ENCODE assay signal across 18 mouse cellular contexts in genomic region chr4:46928112-46928511, GRCm38 (mm10).
DNase-seq lines count a peak whose midpoint lies in the region; ATAC-seq lines count a peak whose summit lies in the region.
"Had no signal": no experiment of that assay in that cellular context is flagged by ENCODE, and none has a peak within 500 bp of the region (broad histone marks: within the 10 kb centered on the region; RNA-seq: fewer than 3 reads in every experiment).

No protein-coding gene starts in this region.

- 0 out of 2 replicates have a peak, but pooled peaks cover 3% of the 10 kb centered on the region for H3K4me1 ChIP-seq in embryonic facial prominence, embryonic 10.5 days
- H3K4me1 ChIP-seq: intestine, embryonic 15.5 days; limb, embryonic 10.5 days had no signal

- H3K36me3 ChIP-seq in embryonic facial prominence, embryonic 10.5 days (replicated peaks) = no peaks in the 10 kb centered on the region
- H3K36me3 ChIP-seq: forebrain, embryonic 15.5 days; intestine, embryonic 15.5 days; limb, embryonic 10.5 days; midbrain, embryonic 12.5 days had no signal

- ATAC-seq in megakaryocyte progenitor cell, adult 5-6 weeks (replicated peaks; ENCODE audit: poor library complexity) = peak; percentile 54
- ATAC-seq: forebrain, embryonic 15.5 days; intestine, embryonic 15.5 days had no signal

- no peak overlapping the region for H3K4me3 ChIP-seq in embryonic facial prominence, embryonic 10.5 days
- H3K4me3 ChIP-seq: forebrain, embryonic 15.5 days; intestine, embryonic 15.5 days; limb, embryonic 10.5 days; midbrain, embryonic 12.5 days had no signal

- no peaks in the 10 kb centered on the region for H3K27me3 ChIP-seq in embryonic facial prominence, embryonic 10.5 days (replicated peaks; ENCODE audit: low read depth, poor library complexity, severe bottlenecking)
- H3K27me3 ChIP-seq: forebrain, embryonic 15.5 days; intestine, embryonic 15.5 days; midbrain, embryonic 12.5 days had no signal

- DNase-seq in cerebellum, adult 9-11 months = peak; percentile 18
- DNase-seq in cerebellum, postnatal 10 days = no peak
- peak; percentile 26 for DNase-seq in left cerebral cortex, adult 11 months (ENCODE audit: low spot score)
- DNase-seq in left cerebral cortex, adult 8-10 months (ENCODE audit: low spot score in 2 of 2) = no peak
- peak; percentile 36 for DNase-seq in Muller cell, postnatal 12 days (ENCODE audit: inconsistent ontology term)
- DNase-seq in embryonic facial prominence, embryonic 10.5 days (ENCODE audit: low spot score) = no peak
- no peak for DNase-seq in retina, embryonic 14.5 days (ENCODE audit: low spot score)
- DNase-seq: cerebellum, postnatal 14 days; heart, adult 18-20 months; lung, embryonic 14.5 days; lung, postnatal 4 days; thymus, adult 2 months had no signal

- no peaks in the 10 kb centered on the region for H3K9me3 ChIP-seq in embryonic facial prominence, embryonic 10.5 days
- H3K9me3 ChIP-seq: forebrain, embryonic 15.5 days; intestine, embryonic 15.5 days; limb, embryonic 10.5 days; midbrain, embryonic 12.5 days had no signal

- WGBS in embryonic facial prominence, embryonic 10.5 days = 69% methylated on average over 3 of the region's 3 CpGs

- H3K27ac ChIP-seq in embryonic facial prominence, embryonic 10.5 days (replicated peaks) = no peak overlapping the region
- H3K27ac ChIP-seq: forebrain, embryonic 15.5 days; hindbrain, embryonic 14.5 days; intestine, embryonic 15.5 days; limb, embryonic 10.5 days; midbrain, embryonic 12.5 days had no signal

Comparison
In these comparisons a context has a peak if more than half of its experiments do, and no peak if none do; other contexts are left out.
1. DNase-seq: peak in cerebellum, adult 9-11 months (single experiment), left cerebral cortex, adult 11 months (single experiment) and Muller cell, postnatal 12 days (single experiment); none in cerebellum, postnatal 10 days (0 of 2), left cerebral cortex, adult 8-10 months (0 of 2), embryonic facial prominence, embryonic 10.5 days (single experiment) and retina, embryonic 14.5 days (single experiment).